Mouse (Mus musculus) frontal cortex, postnatal 36 days (tissue): Measurements from ENCODE around the gene Wscd2.

Experiments
- DNase-seq, 2 experiments: peaks; one replicate each; pipeline ENCODE4 v3.0.0; 2022; ENCODE audit warnings: low spot score in 2 of 2

Wscd2 gene

DNA sequence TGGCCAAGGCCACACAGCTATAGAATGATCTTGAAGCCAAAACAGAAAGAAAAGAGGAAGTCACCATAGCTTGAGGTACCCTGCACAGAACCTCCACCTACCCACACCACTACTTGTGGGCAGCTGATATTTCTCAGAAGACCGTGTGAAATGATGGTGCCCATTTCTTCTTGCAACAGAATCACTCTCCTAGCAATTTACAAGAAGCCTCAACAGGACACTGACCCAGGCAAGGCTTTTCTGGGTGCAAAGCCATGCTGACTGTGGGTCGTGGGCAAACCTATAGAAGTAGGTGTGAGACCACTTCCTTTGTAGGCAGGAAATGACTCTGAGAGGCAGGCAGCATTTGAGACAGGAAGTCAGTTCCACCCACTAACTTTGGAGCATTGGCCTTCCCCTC lies 49.3 kb downstream of the Wscd2 start:
- no peak for DNase-seq

DNA sequence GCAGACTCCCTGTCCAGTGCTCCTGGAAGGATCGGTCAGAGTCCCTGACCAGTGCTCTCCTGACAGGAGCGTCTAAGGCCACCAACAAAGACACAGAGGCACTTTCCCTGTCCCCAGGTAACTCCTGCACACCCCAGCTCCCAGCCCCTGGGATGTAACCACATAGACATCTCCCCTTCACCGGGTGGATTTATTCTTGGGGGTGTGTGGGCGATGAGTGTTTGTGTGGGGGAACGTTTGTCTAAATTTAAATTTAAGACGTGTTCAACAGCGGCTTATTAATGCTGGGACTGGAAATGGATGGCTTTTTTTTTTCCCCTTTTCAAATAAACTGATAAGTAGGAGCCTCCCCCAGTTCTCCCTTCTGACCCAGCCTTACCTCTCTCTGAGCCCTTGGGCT lies 49.7 kb downstream of the Wscd2 start:
- no peak for DNase-seq

DNA sequence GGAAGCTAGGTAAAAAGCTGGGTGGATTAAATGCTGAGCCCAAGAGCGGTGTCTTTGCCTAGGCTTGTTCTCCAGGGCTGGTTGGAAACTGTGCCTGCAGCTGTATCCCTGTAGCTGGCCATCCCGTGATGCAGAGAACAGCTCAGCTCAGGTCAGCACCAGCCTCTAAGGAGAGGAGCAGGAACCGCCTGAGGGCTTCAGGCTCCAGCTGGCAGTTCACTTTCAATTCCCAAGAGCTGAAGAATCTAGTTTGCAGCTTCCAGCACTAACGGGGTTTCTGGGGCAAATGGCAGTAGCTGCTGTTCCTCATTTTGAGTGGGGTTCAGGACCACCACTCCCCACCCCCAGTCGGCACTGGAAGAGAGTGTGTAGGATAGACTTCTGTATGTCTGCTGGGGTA lies 51.1 kb downstream of the Wscd2 start:
- no peak for DNase-seq

DNA sequence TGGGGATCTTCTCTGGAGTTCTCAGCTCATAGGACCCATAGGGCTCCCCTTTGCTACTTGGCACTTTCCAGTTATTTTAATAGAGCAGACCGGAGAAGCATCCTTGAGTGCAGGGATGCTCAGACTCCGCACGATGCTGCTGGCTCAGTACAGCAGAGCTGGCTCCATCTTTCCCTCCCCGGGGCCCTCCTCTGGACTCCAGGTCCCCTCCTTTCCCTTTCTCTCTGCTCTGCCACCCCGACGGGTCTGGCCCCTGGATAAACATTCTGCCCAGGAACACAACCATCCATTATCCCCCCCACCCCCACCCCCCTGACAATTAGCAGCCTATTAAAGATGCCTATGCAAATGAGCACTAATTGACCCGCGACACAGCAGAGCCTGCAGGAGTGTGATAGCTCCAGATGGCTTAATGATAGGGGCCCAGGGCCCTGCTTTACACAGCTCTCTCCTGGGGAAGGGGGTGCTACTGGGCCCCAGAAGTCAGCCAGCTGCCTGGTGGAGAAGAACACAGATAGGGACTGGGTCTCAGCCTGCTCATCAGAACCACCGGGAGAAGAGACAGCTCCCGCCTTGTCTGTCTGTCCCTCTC lies 52.8 kb downstream of the Wscd2 start:
- DNase-seq = no peak

DNA sequence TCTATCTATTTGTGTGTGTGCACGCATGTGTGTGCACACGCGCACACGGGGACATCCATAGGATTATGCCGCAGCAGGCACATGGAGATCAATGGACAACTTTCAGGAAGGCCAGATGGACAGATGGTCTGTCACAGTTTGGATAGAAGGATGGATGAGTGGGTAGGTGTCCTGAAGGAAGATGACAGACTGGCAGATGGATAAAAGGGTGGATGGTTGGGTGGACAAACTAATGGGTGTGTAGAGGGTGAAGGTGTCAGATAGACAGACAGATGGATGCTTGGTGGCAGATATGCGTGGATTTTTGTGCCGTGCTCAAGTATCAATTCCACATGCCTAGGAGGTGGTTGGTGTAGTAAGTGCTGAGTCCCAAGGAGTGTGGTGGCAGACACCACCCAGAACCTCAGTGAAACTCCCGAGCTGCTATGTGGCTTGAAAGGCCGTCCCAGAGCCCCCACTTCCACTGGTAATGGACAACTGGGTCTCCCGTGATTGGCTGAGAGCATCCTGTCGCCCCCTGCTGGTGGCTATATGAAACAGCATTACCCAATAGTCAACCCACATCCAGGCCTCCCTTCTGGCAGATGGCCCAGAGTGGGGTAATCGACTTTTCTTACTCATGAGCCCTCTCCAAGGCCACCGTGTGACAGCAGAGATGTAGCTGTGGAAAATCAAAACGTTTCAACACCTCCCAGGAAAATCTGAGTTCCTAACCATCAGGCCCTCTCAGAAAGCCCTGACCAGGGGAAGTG lies 58.0 kb downstream of the Wscd2 start:
- DNase-seq = peak; percentile 49 to 63

DNA sequence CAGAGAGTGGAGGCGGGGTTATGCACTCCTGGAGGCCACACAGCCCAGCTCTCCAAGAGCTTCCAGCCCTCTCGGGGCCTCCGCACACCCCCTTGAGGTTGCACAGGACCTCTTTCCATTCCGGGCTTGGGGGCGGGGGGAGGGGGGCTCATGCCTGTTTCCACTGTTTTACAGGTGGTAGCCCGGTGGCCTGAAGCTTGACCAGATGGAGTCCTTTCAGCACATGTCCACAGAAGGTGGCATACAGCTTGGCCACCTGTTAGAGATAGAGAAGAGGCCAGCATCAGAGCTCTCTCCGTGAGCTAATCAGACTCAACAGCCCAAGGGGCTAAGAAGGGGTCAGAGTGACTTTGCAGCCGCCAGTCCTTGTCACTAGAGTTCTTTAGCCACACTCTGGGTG lies 60.1 kb downstream of the Wscd2 start:
- no peak for DNase-seq

DNA sequence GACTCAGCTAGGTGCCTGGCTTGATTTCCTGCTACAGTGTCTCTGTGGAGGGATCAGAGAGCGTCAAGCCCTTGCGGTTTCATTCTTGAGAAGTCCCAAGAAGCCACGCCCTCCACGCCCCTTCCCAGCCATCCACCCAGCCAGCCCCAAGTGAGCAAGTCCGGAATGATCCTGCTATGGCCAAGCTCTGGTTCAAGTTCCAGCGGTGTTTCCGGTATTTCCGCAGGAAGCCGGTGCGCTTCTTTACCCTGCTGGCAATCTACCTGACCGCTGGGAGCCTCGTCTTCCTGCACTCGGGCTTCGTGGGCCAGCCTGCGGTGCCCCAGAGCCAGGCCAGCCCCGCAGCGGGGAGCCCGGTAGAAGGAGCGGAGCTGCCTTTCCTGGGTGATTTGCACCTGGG lies 60.6 kb downstream of the Wscd2 start:
- no peak for DNase-seq

DNA sequence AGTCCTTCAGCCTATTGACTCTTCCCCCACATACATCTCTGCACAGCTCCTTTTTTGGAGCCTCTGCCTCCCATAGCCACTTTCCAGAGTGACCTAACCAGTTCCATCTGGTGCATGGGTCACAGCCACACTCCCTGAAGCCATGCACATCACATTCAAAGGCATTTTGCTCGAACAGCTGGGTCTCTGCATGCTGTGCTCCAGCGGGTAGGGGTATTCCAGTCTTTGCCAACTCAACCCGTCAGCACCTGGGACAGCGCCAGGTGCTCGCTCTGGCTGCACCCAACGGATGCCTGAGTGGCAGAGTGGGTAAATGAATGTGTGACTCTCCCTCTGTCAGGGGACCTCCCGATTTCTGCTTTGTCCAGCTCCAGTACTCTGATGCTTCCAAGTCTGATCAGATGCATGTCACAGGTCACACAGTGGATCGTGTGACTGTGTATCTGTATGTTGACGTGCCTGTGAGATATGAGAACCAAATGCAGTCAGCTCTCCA lies 63.3 kb downstream of the Wscd2 start:
- no peak for DNase-seq

DNA sequence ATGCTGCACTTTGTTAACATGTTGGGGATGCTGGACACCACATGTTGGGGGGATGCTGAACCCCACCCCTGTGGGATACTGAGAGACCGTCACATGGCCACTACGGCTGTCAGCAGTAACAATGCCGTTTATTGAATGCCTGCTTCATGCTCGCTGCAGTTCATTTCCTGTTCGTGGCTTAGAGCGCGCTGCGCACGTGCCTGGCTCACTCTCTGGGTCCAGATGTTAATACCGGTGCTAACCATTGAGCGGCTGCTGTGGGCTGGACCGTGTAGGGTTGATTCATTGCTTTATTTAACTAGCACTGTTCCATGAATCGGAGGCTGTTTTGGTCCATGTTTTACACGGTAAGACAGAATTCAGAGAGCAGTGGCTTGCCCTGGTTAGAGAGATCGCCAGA lies 64.0 kb downstream of the Wscd2 start:
- DNase-seq = no peak

DNA sequence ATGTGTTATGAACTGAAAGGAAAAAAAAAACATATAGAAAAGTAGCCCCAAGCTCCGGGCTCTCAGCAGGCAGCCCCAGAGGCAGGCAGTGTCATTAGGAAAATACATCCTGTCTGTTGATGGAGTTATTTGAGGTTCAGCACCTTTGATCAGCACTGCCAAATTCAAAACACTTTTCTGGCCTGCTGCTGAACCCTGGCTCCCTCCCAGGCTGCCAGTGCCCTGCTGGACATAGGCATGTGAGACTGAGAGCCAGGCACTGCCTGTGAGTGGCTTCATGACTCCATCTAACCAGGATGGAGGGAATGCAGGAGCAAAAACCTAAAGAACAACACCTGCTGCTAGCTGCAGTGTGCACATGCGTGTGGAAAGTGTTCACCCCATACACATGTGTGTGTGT lies 64.4 kb downstream of the Wscd2 start:
- no peak for DNase-seq

DNA sequence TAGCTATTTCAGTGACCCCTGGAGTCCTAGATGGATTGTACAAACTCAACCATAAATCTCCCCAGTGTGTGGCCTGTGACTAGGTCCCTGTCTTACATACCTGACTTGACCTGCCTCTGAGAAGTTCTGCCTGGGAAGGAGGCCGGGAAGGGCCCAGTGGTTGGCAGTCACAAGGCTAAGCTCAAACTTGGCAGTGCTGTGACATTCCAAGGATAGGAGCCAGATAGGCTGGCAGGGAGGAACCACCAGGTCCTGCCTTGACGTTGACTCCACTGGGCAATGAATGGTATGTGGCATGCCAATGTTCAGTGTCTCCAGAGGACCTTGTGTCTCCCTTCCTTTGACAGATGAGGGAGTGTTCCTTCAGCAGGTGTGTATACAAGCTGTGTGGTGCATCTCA lies 65.6 kb downstream of the Wscd2 start:
- DNase-seq = no peak

DNA sequence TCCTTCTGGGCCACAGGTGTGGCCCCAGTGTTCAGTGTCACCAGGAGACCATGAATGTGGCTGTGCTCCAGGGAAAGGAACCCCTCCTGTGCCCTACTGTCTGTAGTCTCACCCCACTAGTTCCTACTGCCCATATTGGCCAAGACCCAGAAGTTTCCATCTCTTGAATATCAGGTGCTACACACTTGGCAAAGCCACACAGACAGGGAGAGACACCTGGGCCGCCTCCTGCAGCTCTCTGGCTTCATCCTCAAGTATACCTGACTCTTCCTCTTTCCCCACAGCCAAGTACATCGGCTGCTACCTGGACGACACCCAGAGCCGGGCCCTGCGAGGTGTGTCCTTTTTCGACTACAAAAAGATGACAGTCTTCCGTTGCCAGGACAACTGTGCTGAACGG lies 67.9 kb downstream of the Wscd2 start:
- DNase-seq = no peak

DNA sequence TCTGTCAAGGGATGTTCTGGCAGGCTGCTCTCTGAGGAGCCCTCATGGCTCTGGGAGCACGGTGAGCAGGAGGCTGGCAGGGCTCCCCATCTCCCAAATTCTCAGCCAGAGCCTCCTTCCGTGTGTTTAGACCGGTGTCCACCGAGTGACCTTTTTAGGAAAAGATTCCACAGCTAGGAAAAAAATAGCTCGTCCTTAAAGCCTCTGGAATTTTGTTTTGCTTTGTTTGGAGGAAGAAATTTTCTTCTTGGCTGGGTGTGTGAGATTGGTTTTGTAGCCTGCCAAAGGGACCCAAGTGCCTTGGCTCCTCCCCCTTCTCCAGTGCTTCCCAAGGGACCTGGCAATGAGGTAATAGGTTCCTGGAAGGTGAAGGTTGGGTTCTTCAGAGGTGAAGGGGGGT lies 69.5 kb downstream of the Wscd2 start:
- DNase-seq = no peak

DNA sequence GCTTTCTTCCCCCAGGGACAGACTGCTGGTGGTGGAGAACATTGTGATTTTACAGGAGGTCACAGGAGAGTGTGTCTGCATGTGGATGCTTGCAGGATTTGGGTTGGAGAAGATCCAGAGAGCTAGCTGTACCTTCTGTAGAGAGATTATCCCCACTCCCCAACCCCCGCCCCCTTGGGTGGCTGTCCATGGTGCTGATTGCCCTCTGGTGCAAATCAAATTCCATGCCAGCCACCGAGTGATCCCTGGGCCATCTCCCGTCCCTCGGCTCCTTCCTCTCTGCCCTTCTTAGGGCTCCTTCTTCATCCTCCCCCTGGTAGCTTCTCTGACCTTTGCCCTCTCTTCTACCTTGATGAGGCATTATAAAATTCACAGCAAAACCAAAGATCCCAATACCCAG lies 74.3 kb downstream of the Wscd2 start:
- no peak for DNase-seq

DNA sequence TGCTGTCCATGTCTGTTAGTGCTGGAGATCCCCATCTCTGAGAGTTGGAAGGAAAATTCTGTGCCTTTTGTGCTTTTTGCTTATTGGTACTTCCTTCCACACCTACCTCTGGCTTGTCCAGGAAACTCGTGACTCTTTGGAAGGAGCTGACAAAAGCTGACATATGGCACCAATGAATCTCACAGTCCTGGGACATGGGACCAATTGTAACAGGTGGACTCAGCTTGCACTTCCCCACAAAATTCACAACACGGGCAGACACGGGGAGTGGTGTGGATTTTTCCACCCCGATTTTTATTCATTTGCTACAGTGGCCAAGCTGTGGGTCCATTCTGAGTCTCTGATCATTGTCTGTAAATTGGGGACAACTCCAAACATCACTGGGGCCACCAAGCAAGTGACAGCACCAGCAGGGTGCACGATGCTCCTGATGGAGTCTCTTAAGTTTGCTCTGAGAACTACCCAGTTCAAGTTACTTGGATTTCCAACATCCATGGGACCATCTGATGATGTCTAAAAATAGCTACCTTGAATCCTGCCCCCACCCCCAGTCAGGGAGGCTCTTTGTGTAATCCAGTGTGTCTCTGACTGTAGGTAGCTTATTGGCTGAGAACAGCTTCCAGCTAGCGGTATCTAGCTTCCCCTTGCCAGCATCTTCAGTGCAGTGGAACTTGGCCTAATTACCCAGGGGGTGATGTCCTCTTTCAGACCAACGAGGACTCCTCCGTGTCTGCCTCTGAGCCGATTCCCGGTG lies 75.1 kb downstream of the Wscd2 start:
- no peak for DNase-seq

DNA sequence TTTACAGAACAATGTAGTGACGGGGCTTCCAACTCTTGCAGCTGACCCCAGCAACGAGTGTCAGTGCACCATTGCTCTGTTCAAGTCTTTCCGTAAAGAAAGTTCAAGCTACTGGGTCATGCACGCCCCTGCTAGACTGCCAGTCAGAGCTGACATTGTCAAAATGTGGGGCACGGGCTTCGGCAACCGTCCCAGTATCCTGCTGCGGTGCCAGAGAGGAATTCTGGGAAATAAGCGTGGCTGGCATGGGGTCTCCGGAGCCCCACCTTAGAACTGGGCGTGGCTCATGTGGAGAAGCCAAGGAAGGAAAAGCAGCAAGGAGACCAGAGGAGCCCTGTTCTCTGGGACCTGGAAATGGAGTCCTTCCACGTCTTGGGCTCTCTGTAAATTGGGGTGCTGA lies 75.7 kb downstream of the Wscd2 start:
- no peak for DNase-seq

DNA sequence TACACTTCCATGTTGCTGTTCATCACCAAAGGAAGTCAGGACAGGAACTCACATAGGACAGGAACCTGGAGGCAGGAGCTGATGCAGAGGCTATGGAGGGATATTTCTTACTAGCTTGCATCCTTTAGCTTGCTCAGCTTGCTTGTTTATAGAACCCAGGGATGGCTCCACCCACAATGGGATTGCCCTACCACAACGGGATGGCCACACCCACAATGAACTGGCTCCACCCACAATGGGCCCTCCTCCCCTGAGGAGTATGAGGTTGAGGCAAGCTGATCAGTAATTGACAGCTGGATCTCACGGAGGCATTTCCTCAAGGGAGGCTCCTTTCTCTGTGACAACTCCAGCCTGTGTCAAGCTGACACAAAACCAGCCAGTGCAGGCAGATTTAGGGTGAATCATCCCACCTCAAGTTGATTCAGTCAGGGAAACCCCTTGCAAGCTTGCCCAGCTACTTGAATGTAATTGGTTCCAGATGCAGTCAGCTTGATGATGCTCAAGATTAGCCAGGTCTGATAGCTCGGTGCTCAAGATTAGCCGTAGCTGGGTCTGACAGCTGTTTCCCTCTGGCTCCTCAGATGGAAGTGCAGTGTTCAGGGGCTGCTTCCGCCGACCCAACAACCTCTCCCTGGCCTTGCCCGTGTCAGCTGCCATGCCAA lies 80.1 kb downstream of the Wscd2 start:
- no peak for DNase-seq

DNA sequence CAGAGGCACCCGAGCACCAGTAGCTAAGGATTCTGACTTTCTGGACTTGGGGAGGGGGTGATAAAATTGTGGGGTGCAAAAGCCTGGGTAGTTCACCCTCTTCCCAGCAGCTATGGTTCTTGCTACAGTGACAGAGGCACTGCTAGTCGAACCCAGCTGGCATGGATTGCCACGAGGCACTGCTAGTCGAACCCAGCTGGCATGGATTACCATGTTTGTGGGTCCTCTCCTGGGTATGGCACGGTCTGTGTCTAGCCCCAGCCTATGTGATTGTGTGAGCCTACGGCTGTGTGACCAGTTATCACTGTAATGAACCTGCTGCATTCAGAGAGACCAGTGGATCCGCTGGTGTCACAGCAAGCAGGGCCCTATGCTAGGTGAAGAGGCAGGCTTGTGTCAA lies 87.4 kb downstream of the Wscd2 start:
- DNase-seq = no peak

DNA sequence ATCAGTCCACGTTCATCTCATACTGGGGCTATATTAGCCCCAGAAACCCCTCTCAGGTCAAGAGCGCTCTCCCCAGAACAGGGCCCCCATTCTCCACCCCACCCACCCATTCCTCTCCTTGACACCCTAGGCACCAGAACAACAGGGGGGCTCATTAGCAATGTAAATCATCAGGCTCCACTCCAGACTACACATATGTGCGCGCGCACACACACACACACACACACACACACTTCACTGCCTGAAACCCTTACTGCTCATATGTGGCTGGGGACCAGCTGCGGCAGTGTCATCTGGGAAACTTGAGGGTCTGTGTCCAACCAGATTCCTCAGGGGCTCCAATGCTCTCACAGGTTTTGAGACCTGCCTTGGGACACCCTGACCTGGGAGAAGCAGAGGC lies 88.3 kb downstream of the Wscd2 start:
- DNase-seq = no peak

DNA sequence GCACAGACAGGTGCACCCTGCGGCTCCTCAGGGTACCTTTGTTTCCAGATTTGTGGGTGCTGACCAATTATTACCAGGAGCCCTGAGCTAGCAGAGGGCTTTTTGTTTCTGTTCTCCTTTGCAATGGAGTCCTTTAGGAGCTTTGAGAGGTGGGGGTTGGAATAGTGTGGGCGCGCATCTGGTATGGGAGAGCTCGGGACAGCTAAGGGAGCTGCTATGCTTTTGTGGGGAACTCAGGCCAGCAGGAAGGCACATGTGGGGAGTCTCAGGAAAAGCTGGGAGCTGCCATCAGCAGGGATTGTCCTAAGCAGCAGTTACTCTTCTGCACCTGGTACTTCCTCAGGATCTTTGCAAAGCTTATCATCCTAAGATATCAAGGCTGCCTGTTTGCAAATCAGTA lies 89.0 kb downstream of the Wscd2 start:
- peak in 1 of 2 experiments; percentile 40 for DNase-seq

DNA sequence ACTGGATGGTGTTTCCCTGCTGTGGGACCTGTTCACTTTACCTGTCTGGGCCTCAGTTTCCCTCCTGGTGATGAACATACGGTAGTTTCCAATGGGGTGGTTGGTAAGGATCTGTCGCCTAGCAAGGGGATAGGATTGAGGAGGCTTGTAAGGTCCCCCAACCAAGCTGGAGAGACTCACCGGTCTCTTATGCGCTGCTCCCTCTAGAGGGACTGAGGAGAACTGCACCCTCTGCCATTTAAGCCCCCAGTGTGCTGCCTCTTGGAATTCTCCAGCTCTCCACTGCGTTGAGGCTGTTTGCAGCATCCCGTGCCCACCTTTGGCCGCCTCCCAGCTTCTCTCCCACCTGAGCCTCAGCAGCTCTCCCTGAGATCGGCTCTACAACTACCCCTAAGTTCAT lies 90.1 kb downstream of the Wscd2 start:
- no peak for DNase-seq

DNA sequence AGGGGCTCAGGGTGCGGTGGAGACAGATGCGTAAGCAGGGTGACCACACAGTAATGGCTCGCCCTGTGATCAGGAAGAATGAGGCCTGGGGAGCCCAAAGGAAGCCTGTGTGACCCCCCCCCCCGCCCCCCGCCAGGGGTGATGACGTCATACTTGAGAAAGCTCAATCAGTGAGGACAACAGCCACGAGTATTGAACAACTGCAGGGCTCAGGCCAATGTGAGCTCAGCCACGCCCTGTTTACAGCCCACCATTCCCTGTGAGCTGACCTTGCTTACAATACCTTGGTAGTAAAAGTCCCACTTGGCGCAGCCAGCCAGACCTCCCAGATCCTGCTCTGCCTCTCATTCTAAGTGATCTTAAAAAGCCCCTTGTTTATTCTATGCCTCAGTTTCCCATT lies 90.7 kb downstream of the Wscd2 start:
- DNase-seq = no peak
